Mouse (Mus musculus) intestine, postnatal 0 days (tissue): ENCODE results near the gene Mgat4b. TPM values are rescaled to one million over a fixed set of nuclear protein-coding genes. Genes with fewer than 3 reads are reported as not detected.

Experiments used
- ATAC-seq: fragments of 200-750 bp; cut with Nextera tagmentation; 2 replicates; pipeline ENCODE4 v1.8.0; 2017; ENCODE audit warnings: mild to moderate bottlenecking, moderate TSS enrichment, moderate library complexity
- H3K27ac ChIP-seq: fragments of 300-500 bp; sonication (generic); 2 replicates; pipeline ENCODE4 v1.5.1; 2014; ENCODE audit warnings: mild to moderate bottlenecking, low read depth, low read length, moderate library complexity
- H3K27me3 ChIP-seq: fragments of 300-500 bp; sonication (generic); replicated peaks from 2 replicates; pipeline ENCODE4 v1.6.1; 2014; ENCODE audit warnings: low read length, mixed read lengths; ENCODE audit not compliant: control insufficient read depth, insufficient read depth
- H3K36me3 ChIP-seq: fragments of 300-500 bp; sonication (generic); 2 replicates; pipeline ENCODE4 v1.6.1; 2014; ENCODE audit warnings: mild to moderate bottlenecking, moderate library complexity; ENCODE audit not compliant: control insufficient read depth, insufficient read depth
- H3K4me1 ChIP-seq: fragments of 300-500 bp; sonication (generic); replicated peaks from 2 replicates; pipeline ENCODE4 v1.6.1; 2014; ENCODE audit warnings: antibody characterized with exemption, low read length, mixed read lengths; ENCODE audit not compliant: control insufficient read depth, insufficient read depth
- H3K4me2 ChIP-seq: fragments of 300-500 bp; sonication (generic); replicated peaks from 2 replicates; pipeline ENCODE4 v1.6.1; 2014; ENCODE audit warnings: low read depth, mild to moderate bottlenecking, moderate library complexity
- H3K4me3 ChIP-seq: fragments of 300-500 bp; sonication (generic); 2 replicates; pipeline ENCODE4 v1.5.1; 2014; ENCODE audit warnings: low read depth, low read length
- H3K9ac ChIP-seq: fragments of 300-500 bp; sonication (generic); 2 replicates; pipeline ENCODE4 v1.6.1; 2014; ENCODE audit warnings: mild to moderate bottlenecking, low read depth, low read length
- H3K9me3 ChIP-seq: fragments of 300-500 bp; sonication (generic); 2 replicates; pipeline ENCODE4 v1.6.1; 2016; ENCODE audit warnings: mixed run types; ENCODE audit not compliant: control insufficient read depth
- CTCF ChIP-seq: sonication (generic); IDR thresholded peaks from 2 replicates; pipeline ENCODE4 v1.5.1; 2016; ENCODE audit warnings: low read depth, mild to moderate bottlenecking, control low read depth, antibody characterized with exemption, moderate library complexity
- WGBS: fragments of 180-500 bp; shearing (Covaris S2); extraction: QIAGEN DNeasy Blood & Tissue Kit; methylation state at CpG from one replicate; pipeline ENCODE4 v1.1.7; 2014; 5-methylcytosine and 5-hydroxymethylcytosine counted together
- polyA plus RNA-seq: library from polyadenylated mRNA; unstranded; fragments of >200 nt; fragmentation: Nextera tagmentation; extraction: Ambion mirVana; gene quantifications from 2 replicates; pipeline ENCODE4 v1.2.1, GENCODE M21; 2015

Gene Mgat4b
- polyA plus RNA-seq, 1 experiment from 2014 or later: 35.0 TPM

GRCm38 (mm10) chr11:50227226-50227625 is 16.5 kb downstream of the Mgat4b start:
- no peak for ATAC-seq
- Histone ChIP-seq H3K27me3 (no peaks in the 10 kb centered on the region), H3K9me3 (no peaks in the 10 kb centered on the region), H3K27ac (no peak overlapping the region), H3K4me2 (peak overlapping the region; percentile 98), H3K4me3 (no peak overlapping the region), H3K9ac (no peak overlapping the region), H3K36me3 (peaks cover 11% of the 10 kb centered on the region; the same call in 1 of the 2 replicates), H3K4me1 (peaks cover 10% of the 10 kb centered on the region; the same call in 1 of the 2 replicates)
- WGBS: 76% methylated on average over 3 of the region's 3 CpGs
- no peak for TF ChIP-seq CTCF

- no peak for ATAC-seq
- no peak overlapping the region for H3K27ac ChIP-seq
- peaks cover 10% of the 10 kb centered on the region; the same call in 1 of the 2 replicates for H3K4me1 ChIP-seq
- no peak overlapping the region for H3K4me2 ChIP-seq
- H3K4me3 ChIP-seq: no peak overlapping the region
- H3K9me3 ChIP-seq: no peaks in the 10 kb centered on the region
- H3K36me3 ChIP-seq: peaks cover 16% of the 10 kb centered on the region; the same call in 1 of the 2 replicates
- H3K9ac ChIP-seq: no peak overlapping the region
- no peak for TF ChIP-seq CTCF
- 53% methylated on average over 4 of the region's 4 CpGs for WGBS
- no peaks in the 10 kb centered on the region for H3K27me3 ChIP-seq
Observed at GRCm38 (mm10) chr11:50227736-50228135, 17.0 kb downstream of the Mgat4b start.

GRCm38 (mm10) chr11:50228772-50229171 is 18.1 kb downstream of the Mgat4b start:
- Histone ChIP-seq H3K4me3 (no peak overlapping the region), H3K9ac (no peak overlapping the region), H3K9me3 (no peaks in the 10 kb centered on the region), H3K4me2 (no peak overlapping the region), H3K4me1 (peaks cover 10% of the 10 kb centered on the region; the same call in 1 of the 2 replicates), H3K27me3 (no peaks in the 10 kb centered on the region), H3K27ac (no peak overlapping the region), H3K36me3 (peaks cover 27% of the 10 kb centered on the region)
- no peak for ATAC-seq
- WGBS: 57% methylated on average over 3 of the region's 3 CpGs
- no peak for TF ChIP-seq CTCF

GRCm38 (mm10) chr11:50229252-50229910 is 18.7 kb downstream of the Mgat4b start:
- H3K9me3 ChIP-seq: no peaks in the 10 kb centered on the region
- peaks cover 10% of the 10 kb centered on the region; the same call in 1 of the 2 replicates for H3K4me1 ChIP-seq
- H3K36me3 ChIP-seq: peaks cover 32% of the 10 kb centered on the region
- no peak for ATAC-seq
- no peaks in the 10 kb centered on the region for H3K27me3 ChIP-seq
- no peak for TF ChIP-seq CTCF
- H3K4me3 ChIP-seq: no peak overlapping the region
- no peak overlapping the region for H3K27ac ChIP-seq
- H3K9ac ChIP-seq: no peak overlapping the region
- no peak overlapping the region for H3K4me2 ChIP-seq
- 63% methylated on average over 7 of the region's 7 CpGs for WGBS

- Histone ChIP-seq H3K27ac (peak overlapping the region; percentile 57; the same call in 1 of the 2 replicates), H3K36me3 (peaks cover 44% of the 10 kb centered on the region), H3K9ac (no peak overlapping the region), H3K4me2 (peak overlapping the region; percentile 63), H3K27me3 (no peaks in the 10 kb centered on the region), H3K9me3 (no peaks in the 10 kb centered on the region), H3K4me1 (peaks cover 10% of the 10 kb centered on the region; the same call in 1 of the 2 replicates), H3K4me3 (peak overlapping the region; percentile 32)
- peak; percentile 37 for ATAC-seq
- WGBS: 41% methylated on average over 45 of the region's 45 CpGs
- no peak for TF ChIP-seq CTCF
Observed at GRCm38 (mm10) chr11:50230481-50231304, 20.0 kb downstream of the Mgat4b start.

GRCm38 (mm10) chr11:50231411-50231810 is 20.7 kb downstream of the Mgat4b start:
- 22% methylated on average over 8 of the region's 8 CpGs for WGBS
- H3K4me1 ChIP-seq: peaks cover 5% of the 10 kb centered on the region; the same call in 1 of the 2 replicates
- H3K27ac ChIP-seq: 0 out of 2 replicates have a peak overlapping the region, but pooled peaks have one; percentile 57
- H3K4me2 ChIP-seq: peak overlapping the region; percentile 63
- peaks cover 44% of the 10 kb centered on the region for H3K36me3 ChIP-seq
- peak; percentile 75 for TF ChIP-seq CTCF
- no peaks in the 10 kb centered on the region for H3K9me3 ChIP-seq
- peak overlapping the region; percentile 32; the same call in 1 of the 2 replicates for H3K4me3 ChIP-seq
- peak; percentile 23; the same call in 1 of the 2 replicates for ATAC-seq
- no peak overlapping the region for H3K9ac ChIP-seq
- H3K27me3 ChIP-seq: no peaks in the 10 kb centered on the region
